Mouse (Mus musculus) heart, embryonic 16.5 days (tissue): Measurements from ENCODE around the gene Uap1l1. TPM values are rescaled to one million over a fixed set of nuclear protein-coding genes. Genes with fewer than 3 reads are reported as not detected.
"Not testable (repeated sequence)": the region's sequence is repeated elsewhere in the genome, so short reads cannot be mapped to it uniquely, and the experiment has no call there.

Experiments
- ATAC-seq: fragments of 200-750 bp; cut with Nextera tagmentation; replicated peaks from 2 replicates; pipeline ENCODE4 v1.8.0; 2017; ENCODE audit warnings: moderate number of reproducible peaks; ENCODE audit not compliant: insufficient read depth, low FRiP score; ENCODE audit errors: extremely low read depth
- H3K27ac ChIP-seq: fragments of 300-500 bp; sonication (generic); 2 replicates; pipeline ENCODE4 v1.5.1; 2014; ENCODE audit warnings: mild to moderate bottlenecking, low read length, control low read depth, moderate library complexity
- H3K27me3 ChIP-seq: fragments of 300-500 bp; sonication (generic); 2 replicates; pipeline ENCODE4 v1.6.1; 2014; ENCODE audit warnings: low read length, mixed read lengths; ENCODE audit not compliant: control insufficient read depth, insufficient read depth
- H3K36me3 ChIP-seq: fragments of 300-500 bp; sonication (generic); 2 replicates; pipeline ENCODE4 v1.6.1; 2014; ENCODE audit not compliant: control insufficient read depth, insufficient read depth
- H3K4me1 ChIP-seq: fragments of 300-500 bp; sonication (generic); 2 replicates; pipeline ENCODE4 v1.6.1; 2014; ENCODE audit warnings: low read length, mixed read lengths; ENCODE audit not compliant: control insufficient read depth, insufficient read depth
- H3K4me2 ChIP-seq: fragments of 300-500 bp; sonication (generic); 2 replicates; pipeline ENCODE4 v1.6.1; 2014; ENCODE audit warnings: low read depth, mild to moderate bottlenecking, control low read depth, low read length
- H3K4me3 ChIP-seq: fragments of 300-500 bp; sonication (generic); 2 replicates; pipeline ENCODE4 v1.5.1; 2014; ENCODE audit warnings: mild to moderate bottlenecking, control low read depth, low read length
- H3K9ac ChIP-seq: fragments of 300-500 bp; sonication (generic); 2 replicates; pipeline ENCODE4 v1.6.1; 2014; ENCODE audit warnings: low read length, control low read depth
- H3K9me3 ChIP-seq: fragments of 300-500 bp; sonication (generic); replicated peaks from 2 replicates; pipeline ENCODE4 v1.6.1; 2016; ENCODE audit warnings: low read length; ENCODE audit not compliant: control insufficient read depth
- WGBS: fragments of 180-500 bp; shearing (Covaris S2); extraction: QIAGEN DNeasy Blood & Tissue Kit; methylation state at CpG from one replicate; pipeline ENCODE4 v1.1.7; 2014; 5-methylcytosine and 5-hydroxymethylcytosine counted together
- polyA plus RNA-seq: library from polyadenylated mRNA; unstranded; fragments of >200 nt; fragmentation: Nextera tagmentation; extraction: Ambion mirVana; gene quantifications from 2 replicates; pipeline ENCODE4 v1.2.1, GENCODE M21; 2015

The Uap1l1 gene
- polyA plus RNA-seq, result 18.8 and 19.3 TPM in 2 replicates

GRCm38 (mm10) chr2:25365091-25365761 lies at the start of gene Uap1l1:
Uap1l1 (minus strand) TSS chr2:25365682.
- Histone ChIP-seq H3K27me3 (peaks cover 4% of the 10 kb centered on the region), H3K4me2 (peak within 1 kb of the TSS; percentile 87), H3K4me1 (peaks cover 4% of the 10 kb centered on the region; the same call in 1 of the 2 replicates), H3K27ac (peak within 1 kb of the TSS; percentile 6; the same call in 1 of the 2 replicates), H3K4me3 (peak within 1 kb of the TSS; percentile 68), H3K9me3 (no peaks in the 10 kb centered on the region), H3K9ac (peak within 1 kb of the TSS; percentile 82), H3K36me3 (no peaks in the 10 kb centered on the region; the same call in 1 of the 2 replicates)
- peak; percentile 91 for ATAC-seq
- WGBS, result under 1% methylated on average over 52 of the region's 54 CpGs

- not testable (repeated sequence) for H3K4me2 ChIP-seq, H3K4me1 ChIP-seq, H3K9me3 ChIP-seq, H3K27ac ChIP-seq, ATAC-seq, H3K4me3 ChIP-seq, H3K36me3 ChIP-seq, H3K27me3 ChIP-seq, H3K9ac ChIP-seq
Measured at GRCm38 (mm10) chr2:25413436-25413835, 48.0 kb upstream of the Uap1l1 start.

- no peaks in the 10 kb centered on the region for H3K9me3 ChIP-seq
- no peak overlapping the region for H3K4me2 ChIP-seq
- peaks cover 15% of the 10 kb centered on the region for H3K27me3 ChIP-seq
- WGBS, result 77% methylated on average over 10 of the region's 10 CpGs
- no peak for ATAC-seq
- H3K27ac ChIP-seq, result no peak overlapping the region
- H3K4me1 ChIP-seq, result no peaks in the 10 kb centered on the region
- no peak overlapping the region for H3K4me3 ChIP-seq
- H3K36me3 ChIP-seq, result no peaks in the 10 kb centered on the region
- no peak overlapping the region for H3K9ac ChIP-seq
Measured at GRCm38 (mm10) chr2:25408908-25409307, 43.4 kb upstream of the Uap1l1 start.

GRCm38 (mm10) chr2:25403994-25404393 lies 38.5 kb upstream of the Uap1l1 start:
- Histone ChIP-seq H3K4me3 (no peak overlapping the region), H3K4me2 (0 out of 2 replicates have a peak overlapping the region, but pooled peaks have one; percentile 62), H3K27me3 (peaks cover 53% of the 10 kb centered on the region), H3K4me1 (no peaks in the 10 kb centered on the region; the same call in 1 of the 2 replicates), H3K36me3 (no peaks in the 10 kb centered on the region), H3K9ac (no peak overlapping the region), H3K27ac (no peak overlapping the region), H3K9me3 (no peaks in the 10 kb centered on the region)
- no peak for ATAC-seq
- 81% methylated on average over 4 of the region's 4 CpGs for WGBS

- Histone ChIP-seq H3K36me3 (no peaks in the 10 kb centered on the region), H3K27me3 (peaks cover 59% of the 10 kb centered on the region), H3K4me1 (no peaks in the 10 kb centered on the region; the same call in 1 of the 2 replicates), H3K4me3 (peak overlapping the region; percentile 58), H3K9me3 (no peaks in the 10 kb centered on the region), H3K9ac (peak overlapping the region; percentile 67), H3K4me2 (peak overlapping the region; percentile 62), H3K27ac (no peak overlapping the region)
- peak; percentile 53 for ATAC-seq
- 1% methylated on average over 53 of the region's 54 CpGs for WGBS
Measured at GRCm38 (mm10) chr2:25402972-25403601, 37.6 kb upstream of the Uap1l1 start.

GRCm38 (mm10) chr2:25402377-25402971 lies 37.0 kb upstream of the Uap1l1 start:
- Histone ChIP-seq H3K9me3 (no peaks in the 10 kb centered on the region), H3K27ac (no peak overlapping the region), H3K27me3 (peaks cover 62% of the 10 kb centered on the region), H3K4me3 (peak overlapping the region; percentile 58), H3K9ac (peak overlapping the region; percentile 67; the same call in 1 of the 2 replicates), H3K4me2 (peak overlapping the region; percentile 62), H3K36me3 (no peaks in the 10 kb centered on the region), H3K4me1 (no peaks in the 10 kb centered on the region; the same call in 1 of the 2 replicates)
- under 1% methylated on average over 13 of the region's 13 CpGs for WGBS
- ATAC-seq, result no peak

GRCm38 (mm10) chr2:25400764-25401163 lies 35.3 kb upstream of the Uap1l1 start:
- H3K9me3 ChIP-seq, result no peaks in the 10 kb centered on the region
- no peak overlapping the region for H3K27ac ChIP-seq
- H3K9ac ChIP-seq, result no peak overlapping the region
- ATAC-seq, result no peak
- peaks cover 5% of the 10 kb centered on the region; the same call in 1 of the 2 replicates for H3K4me1 ChIP-seq
- WGBS, result 3% methylated on average over 17 of the region's 17 CpGs
- no peaks in the 10 kb centered on the region for H3K36me3 ChIP-seq
- peak overlapping the region; percentile 7 for H3K4me2 ChIP-seq
- peak overlapping the region; percentile 6; the same call in 1 of the 2 replicates for H3K4me3 ChIP-seq
- peaks cover 75% of the 10 kb centered on the region for H3K27me3 ChIP-seq

- H3K9me3 ChIP-seq, result no peaks in the 10 kb centered on the region
- no peak overlapping the region for H3K9ac ChIP-seq
- 17% methylated on average over 16 of the region's 16 CpGs for WGBS
- ATAC-seq, result no peak
- peaks cover 6% of the 10 kb centered on the region; the same call in 1 of the 2 replicates for H3K4me1 ChIP-seq
- peaks cover 80% of the 10 kb centered on the region for H3K27me3 ChIP-seq
- H3K36me3 ChIP-seq, result no peaks in the 10 kb centered on the region
- H3K4me2 ChIP-seq, result peak overlapping the region; percentile 7; the same call in 1 of the 2 replicates
- H3K27ac ChIP-seq, result no peak overlapping the region
- no peak overlapping the region for H3K4me3 ChIP-seq
Measured at GRCm38 (mm10) chr2:25400291-25400690, 34.8 kb upstream of the Uap1l1 start.

GRCm38 (mm10) chr2:25399051-25399450 lies 33.6 kb upstream of the Uap1l1 start, which contains the start of gene Npdc1:
Npdc1 (plus strand) TSS chr2:25399351.
- ATAC-seq, result no peak
- Histone ChIP-seq H3K27ac (no peak within 1 kb of the TSS), H3K4me1 (peaks cover 6% of the 10 kb centered on the region; the same call in 1 of the 2 replicates), H3K4me2 (no peak within 1 kb of the TSS), H3K9ac (no peak within 1 kb of the TSS), H3K9me3 (no peaks in the 10 kb centered on the region), H3K36me3 (no peaks in the 10 kb centered on the region), H3K27me3 (peaks cover 82% of the 10 kb centered on the region), H3K4me3 (no peak within 1 kb of the TSS)
- 53% methylated on average over 8 of the region's 8 CpGs for WGBS
